Mouse (Mus musculus) kidney, postnatal 14 days (tissue): ENCODE results near the gene Irs1.

Experiments
- DNase-seq: peaks from one replicate; pipeline ENCODE4 v3.0.0; 2022; ENCODE audit warnings: mixed read lengths

Gene Irs1

DNA sequence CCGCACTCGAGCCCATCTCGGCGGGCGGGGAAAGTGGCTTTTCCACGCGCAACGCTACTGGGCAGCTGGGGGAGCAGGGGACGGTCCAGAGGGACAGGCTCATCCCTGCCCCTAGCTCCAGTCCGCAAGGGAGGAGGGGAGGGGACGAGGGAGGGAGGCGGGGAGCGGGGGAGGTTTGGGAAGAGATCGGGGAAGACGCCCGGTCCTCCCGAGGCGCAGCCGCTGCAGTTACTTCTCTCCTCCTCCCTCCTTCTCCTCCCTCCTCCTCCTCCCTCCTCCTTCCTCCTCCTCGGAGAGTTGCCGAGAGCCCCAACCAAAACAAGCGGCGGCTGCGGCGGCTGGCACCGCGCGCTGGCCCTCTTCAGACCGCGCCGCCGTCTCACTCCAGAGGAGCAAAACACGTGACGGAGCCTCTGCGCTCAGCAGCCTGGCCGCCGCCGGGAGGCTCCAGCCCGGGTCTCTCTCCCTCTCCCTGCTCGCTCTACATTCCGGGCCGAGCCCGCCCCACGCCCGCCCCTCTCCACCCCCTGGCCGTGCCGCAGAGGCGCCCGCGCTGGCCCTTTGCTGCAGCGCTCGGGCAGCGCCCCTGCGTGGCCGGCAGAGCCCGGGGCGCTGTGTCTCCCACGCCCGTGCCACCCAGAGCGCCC is at the start of gene Irs1:
Irs1 (minus strand) TSS at position 266 of the 647 bp plus-strand sequence.
- DNase-seq, result peak; percentile 92

DNA sequence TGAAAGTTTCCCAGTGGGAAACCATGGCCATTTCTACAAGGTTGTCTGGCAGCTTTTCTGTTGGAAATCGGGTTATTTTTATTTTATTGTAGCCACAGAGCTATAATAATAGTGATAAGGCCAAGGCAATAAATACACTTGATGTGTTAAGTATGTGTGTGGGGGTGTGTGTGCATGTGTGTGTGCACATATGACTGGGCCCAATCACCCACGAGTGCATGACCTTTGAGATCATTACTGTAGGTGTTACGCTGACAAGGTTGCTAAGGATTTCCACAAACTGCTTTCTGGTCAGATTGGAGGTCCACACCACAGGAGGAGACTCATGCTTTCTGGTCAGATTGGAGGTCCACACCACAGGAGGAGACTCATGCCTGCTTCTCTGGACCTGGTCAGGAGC is 43.3 kb upstream of the Irs1 start:
- DNase-seq, result no peak

DNA sequence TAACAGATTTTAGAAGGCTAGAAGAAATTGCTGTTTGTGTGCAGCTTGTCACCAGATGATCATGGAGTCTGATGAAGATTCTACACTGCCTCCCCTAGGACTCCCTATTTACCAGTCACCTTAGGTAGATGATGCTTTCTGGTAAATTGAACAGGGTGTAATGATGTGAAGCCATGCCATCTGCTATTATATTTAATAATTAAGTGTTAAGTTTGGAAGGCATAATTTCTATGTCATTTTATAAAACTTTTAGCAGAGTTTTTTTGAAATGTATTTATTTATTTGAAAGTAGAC is 38.7 kb upstream of the Irs1 start:
- DNase-seq, result no peak

DNA sequence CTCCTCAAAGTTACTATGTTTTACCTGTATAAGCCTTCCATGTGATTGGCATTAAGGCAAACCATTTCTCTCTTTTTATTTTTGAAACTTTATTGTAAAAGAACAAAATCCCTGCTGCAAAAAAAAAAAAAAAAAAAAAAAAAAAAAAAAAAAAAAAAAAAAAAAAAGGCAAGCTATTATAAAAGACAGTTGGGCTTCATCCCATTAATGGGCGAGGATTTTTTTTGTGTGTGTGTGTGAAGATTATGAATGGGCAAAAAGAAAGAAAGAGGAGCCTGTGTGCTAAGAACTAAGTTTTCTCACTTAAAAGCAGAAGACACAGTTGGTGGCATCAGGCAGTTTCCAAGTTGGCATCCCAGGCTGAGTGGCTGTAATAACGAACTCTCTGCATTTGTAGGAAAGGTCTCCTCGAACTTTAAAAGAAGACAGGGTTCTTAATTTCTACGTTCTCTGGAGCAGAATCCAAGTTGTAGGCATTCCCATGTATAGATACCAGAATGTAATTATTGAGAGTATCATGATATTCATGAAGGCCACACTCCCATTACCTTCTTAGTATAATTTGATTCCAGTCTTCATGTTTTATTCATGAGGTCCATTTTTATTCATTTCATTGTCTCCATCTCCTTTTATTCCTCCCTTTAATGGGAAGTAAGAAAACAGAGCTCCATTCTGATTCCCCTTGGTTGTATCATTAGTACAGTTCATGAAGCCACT is 38.2 kb upstream of the Irs1 start:
- no peak for DNase-seq

DNA sequence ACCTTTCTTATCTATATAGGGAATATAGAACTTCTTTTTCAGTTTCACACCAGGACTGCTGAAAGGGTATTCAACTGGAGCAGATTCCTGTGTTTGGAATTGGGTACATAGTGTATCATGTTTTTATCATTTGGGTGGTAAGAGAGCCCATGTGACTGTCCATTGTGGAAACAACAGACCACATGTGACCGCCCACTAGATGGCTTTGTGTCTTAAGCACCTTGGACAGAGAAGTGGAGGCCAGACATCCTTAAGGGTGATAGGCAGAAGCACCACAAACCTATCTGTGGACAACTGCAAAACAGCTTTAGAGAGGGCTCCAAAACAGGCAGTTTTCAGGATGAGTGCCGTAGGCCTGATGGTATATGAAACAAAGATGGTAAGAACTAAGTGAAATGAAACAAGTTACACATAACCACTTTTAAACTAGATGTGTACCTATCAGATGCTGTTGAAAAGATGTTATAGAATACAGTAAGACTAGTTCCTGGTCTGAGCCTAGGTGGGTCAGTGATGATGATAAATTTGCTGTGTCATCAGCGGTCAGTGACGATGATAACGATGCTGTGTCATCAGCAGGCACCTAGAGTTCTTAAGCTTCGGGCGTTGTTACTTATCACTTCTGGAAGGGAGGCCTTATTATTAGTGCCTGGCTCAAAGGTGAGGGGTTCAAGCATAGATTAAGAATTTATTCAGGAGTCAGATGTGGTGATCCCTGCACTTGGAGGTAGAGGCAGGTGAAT is 37.0 kb upstream of the Irs1 start:
- no peak for DNase-seq

DNA sequence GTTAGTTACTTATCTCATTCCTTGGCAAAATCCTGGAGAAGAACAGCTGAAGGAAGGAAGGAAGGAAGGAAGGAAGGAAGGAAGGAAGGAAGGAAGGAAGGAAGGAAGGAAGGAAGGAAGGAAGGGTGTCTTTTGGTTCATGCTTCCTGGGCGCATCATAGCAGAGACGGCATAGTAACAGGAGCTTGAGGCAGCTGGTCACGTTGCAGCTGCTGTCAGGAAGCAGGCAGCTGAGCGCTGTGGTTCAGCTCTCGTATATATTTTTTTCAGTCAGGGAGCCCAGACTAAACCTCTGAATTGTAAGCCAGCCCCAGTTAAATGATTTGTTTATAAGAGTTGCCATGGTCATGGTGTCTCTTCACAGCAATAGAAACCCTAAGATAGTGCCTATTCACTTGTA is 34.9 kb upstream of the Irs1 start:
- no peak for DNase-seq

DNA sequence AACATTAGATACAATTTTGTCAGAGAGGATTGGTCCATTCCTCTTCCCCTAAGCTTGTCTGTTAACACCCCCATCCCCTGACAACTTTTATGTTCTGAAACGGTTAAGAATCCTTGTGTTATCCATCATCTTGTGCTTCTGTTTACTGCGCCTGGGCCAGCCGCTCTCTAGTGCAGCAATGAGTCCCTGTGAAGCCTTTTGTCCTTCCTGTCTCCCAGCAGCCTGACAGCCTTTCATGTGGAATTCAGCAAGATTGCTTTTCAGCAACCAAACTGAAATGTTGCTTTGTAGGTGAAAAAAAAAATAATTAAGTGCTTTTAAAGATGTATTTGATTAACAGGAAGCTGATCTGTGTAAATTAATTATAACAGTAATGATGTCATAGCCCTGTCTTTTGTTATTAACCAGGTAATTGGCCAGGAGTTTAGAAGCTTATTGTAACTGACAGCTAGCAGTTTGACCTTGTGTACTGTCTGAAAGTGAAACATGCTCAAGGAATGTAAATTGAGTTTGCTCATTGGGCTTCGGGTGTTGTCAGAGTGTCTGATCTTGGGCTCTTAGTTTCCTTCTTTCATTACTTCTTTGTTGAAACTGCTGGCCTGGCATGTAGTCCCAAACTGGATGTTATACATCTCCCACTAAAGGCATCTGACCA is 33.0 kb upstream of the Irs1 start:
- no peak for DNase-seq

DNA sequence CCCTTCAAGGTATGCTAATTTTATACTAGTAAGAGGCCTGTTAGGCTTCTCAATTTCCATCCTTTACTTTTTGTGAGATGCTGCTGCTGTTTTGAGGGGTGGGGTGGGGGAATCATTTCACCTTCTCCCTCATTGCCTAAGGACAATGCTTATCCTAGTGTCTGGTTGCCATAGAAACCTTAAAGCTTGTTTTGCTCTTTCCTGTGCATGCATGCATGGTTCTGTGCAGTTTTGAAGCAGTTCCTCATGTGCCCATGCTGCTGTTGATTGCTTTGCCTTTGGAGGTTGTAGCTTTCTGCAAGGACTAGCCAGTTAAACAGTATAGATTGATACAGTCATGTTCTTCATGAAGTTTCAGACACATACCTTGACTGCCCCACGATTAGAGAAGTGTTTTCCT is 30.2 kb upstream of the Irs1 start:
- no peak for DNase-seq

DNA sequence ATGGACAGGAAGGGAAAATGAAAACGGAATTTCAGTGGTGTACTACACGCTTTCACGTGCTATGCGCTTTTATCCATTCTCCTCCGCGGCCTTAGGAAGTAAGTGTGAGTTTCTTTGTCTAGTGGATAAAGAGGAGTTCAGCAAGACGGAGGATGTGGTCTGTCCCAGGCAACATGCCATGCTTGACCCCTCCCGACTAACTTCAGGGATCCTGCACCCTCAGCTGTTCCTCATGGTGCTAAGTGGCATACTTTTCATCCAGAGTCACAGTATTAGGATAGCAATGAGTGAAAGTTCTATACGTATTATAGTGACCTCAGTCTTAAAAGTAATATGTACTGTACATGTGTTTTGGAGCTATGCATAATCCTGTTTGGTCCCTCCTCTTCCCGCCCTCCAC is 29.6 kb upstream of the Irs1 start:
- no peak for DNase-seq

DNA sequence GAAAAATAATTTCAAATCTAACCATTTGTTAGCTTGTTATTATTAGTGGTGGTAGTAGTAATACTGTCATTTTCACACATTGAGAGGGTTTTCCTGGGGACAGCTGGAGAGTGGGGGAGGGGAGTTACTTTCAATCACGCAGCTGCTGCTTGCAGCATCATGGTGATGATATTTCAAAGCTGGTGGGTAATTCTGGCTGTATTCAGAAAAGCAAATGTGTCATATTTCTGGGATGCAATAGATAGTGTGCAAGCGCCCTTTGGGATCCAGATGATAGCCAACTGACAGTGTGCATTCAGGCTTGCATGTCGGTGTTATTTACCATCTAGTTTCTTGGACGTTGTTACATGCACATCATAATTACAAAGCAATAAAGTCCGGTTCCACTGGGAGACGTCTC is 29.2 kb upstream of the Irs1 start:
- DNase-seq, result no peak

DNA sequence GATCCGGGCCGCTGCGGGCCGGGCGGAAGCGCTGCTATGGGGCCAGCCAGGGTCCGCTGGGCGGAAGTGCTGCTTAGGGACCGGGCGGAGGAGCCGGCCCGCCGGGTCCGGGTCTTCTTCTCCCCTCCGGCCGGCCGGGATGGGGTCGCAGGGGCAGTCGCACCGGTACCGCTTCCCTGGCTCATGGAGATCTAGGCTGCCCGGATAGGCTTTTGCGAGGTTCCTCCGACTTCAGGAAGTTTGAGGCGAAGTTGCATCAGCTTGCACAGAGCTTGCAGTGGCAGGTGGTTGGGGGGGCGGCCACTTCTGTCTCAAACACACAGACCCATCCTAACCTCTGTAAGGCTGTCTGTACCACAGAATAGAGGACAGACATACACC is 25.5 kb upstream of the Irs1 start:
- no peak for DNase-seq

DNA sequence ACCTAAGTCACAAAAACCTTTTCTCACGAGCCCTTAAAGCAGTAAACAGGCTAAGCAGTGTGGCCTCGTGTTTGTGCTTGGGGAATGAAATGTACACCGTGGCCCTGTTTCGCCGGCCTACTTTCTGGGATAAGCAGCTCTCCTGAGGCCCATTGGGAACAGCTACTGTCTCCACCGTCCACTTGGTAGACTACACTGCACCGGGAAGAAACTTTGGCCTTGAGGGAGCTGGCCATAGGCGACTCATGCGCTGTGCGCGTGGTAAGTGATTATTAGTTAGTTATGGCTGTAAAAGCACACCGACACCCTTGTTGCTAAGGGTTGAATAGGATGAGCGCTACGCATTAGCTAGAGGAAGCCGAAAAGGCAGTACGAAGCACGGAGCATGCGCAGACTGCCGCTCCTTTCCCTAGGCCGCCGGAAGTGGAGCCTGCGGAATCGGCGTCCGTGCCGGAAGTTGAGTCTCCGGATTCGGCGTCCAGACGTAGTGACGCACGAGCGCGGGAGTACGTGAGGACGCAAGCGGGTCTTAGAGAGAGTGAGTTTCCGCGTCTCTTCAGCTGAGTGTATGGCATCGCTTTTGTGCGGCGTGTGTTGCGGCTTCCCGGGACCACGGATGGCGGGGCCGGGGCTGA is 25.0 kb upstream of the Irs1 start, which contains the start of gene Rhbdd1:
Rhbdd1 (plus strand) TSS at position 342 of the 635 bp plus-strand sequence.
- DNase-seq, result peak; percentile 97

DNA sequence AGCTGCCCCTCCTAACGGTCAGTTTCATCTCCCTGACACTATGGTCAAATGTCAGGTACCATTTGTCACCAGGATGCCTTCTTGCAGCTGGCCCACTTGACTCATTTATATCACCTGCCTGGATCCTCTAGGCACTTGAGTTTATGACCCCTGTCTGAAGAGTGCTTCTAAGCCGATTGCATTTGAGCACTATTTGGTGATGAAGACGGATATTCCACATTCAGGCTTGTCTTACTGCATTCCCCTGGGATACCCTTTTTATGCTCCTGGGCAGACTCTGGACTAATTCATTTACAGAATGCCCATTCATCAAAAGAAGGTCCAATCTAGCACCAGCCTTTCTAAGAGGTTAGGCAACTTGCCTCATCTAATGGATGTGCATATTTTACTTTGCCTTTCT is 13.3 kb upstream of the Irs1 start:
- no peak for DNase-seq

DNA sequence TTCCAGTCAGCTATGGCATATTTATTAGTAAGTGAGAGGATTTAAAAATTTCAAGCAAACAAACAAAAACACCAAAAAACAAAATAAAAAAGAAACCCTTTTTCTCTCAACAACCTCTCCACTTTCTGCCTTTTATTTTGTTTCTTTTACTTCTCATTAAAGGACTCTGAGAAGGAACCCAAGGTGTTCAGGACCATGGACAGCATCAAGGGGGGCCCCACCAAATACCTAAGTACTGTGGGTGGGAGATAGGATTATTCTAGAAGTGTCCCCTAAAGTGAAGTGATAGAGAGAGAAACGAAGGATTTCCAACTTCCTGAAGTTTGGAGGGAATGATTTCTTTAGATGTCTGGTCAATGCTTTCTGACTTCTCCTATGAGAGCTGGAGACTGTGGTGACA is 7.4 kb upstream of the Irs1 start:
- DNase-seq, result no peak

DNA sequence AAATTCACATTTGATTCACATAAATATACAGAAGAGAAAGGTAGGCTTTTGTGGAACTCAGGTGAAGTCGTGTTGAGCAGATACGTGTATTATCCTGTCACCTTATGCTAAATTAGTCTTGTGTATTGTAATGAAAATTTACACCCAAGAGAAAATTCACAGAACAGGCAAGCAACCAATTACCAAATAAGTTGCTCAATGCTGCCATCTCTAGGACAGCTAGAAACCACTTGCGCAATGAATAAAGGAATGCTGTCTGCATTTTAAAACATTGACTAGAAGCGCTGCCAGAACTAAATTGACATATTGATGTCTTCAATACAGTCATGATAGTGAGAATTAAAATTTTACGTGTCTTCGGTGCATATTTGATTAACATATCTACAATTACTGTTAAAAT is 2.9 kb upstream of the Irs1 start:
- peak; percentile 63 for DNase-seq

DNA sequence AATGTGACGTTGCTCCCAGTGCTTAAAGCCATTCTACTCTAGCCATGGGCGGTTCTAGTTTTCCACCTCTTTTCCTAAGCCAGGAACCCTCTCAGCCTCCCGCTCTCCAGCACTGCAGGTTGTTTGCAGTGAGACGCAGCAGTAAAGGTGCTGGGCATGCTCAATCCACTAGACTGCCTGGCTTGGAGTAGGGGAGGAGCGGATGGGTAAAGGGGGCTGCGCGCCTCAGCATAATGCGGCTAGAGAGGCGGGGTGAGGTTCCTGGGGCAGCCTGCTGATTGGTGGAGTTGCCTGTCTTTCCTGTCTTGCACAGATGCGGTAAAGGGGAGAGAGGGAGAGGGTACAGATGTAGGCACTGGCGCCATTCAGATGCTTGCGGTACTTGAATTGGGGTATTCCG is 1.6 kb upstream of the Irs1 start:
- peak; percentile 69 for DNase-seq

DNA sequence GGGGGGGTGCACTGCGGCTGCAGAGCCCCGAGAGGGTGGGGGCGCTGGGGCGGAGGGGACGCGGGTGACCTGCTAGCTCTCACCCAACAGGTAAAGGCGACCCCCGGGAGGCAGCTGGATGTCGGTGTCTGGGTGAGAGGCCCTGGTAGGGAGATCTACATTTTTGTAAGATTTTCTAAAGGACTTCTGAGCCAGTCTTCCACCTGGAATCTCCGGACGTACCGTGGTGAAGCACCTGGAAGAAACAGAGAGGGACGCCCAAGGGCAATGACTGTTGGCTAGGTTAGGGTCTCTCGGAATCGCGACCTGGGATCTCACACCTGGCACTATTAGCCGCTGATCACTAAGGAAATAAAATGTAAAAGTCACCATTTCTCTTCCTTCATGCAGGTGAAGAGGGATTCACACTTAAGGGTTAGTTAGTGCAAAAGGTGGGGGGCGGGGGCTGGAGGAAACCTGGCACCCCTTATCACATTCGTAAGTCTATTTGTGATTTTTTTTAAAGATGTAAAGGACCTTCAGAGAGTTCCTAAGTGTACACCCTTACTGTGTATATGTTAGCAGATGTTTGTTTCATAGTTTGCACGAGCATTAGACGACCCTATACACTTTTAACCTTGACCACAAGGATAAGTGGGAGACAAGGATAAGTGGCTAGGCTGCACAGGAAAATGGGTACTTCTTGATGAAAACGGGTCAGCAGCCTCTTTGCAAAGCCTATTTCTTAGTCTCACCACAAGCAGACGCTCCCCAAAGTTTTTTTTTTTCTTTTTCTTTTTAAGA is 905 bp upstream of the Irs1 start:
- no peak for DNase-seq

DNA sequence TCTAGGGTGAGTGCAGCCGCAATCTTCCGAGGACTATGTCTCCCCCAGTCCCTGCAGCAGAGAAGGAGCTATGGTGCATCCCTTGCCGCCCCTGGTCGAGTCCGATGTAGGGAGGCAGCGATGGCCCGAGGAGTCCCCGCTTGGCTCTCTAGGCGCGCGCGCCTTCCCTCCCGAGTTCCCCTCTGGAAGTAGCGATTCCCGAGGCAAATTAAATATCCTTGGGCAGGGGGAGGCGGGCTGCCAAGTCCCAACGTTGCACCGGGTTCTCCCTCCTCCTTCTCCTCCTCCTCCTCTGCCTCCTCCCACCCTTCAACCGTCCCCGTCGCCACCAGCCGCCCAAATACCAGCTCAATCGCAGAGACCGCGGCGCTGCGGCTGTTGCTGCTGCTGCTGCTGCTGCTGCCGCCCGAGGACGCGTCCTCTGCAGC is 479 bp downstream of the Irs1 start:
- DNase-seq, result peak; percentile 86

DNA sequence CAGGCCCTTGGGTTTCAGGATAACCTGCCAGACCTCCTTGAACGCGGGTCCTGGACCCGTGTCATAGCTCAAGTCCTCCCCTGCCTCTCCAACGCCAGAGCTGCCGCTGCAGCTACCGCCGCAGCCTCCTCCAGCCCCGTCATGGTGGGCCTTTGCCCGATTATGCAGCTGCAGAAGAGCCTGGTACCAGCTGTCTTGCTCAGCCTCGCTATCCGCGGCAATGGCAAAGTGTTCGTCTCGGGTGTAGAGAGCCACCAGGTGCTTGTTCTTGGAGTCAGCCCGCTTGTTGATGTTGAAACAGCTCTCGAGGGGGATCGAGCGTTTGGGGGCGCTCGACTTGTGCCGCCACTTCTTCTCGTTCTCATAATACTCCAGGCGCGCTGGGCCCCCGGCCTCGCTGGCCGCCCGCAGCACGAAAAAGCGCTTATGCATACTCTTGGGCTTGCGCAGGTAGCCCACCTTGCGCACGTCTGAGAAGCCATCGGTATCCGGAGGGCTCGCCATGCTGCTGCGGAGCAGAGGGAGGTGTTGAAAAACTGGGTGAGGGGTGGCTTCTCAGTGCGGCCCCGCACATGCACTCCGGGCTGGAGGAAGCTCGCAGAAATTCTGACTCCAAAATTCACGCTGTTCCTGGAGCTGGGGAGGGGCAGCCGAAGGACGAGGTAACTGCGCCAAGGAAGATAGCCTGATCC is 1.1 kb downstream of the Irs1 start:
- DNase-seq, result peak; percentile 57

DNA sequence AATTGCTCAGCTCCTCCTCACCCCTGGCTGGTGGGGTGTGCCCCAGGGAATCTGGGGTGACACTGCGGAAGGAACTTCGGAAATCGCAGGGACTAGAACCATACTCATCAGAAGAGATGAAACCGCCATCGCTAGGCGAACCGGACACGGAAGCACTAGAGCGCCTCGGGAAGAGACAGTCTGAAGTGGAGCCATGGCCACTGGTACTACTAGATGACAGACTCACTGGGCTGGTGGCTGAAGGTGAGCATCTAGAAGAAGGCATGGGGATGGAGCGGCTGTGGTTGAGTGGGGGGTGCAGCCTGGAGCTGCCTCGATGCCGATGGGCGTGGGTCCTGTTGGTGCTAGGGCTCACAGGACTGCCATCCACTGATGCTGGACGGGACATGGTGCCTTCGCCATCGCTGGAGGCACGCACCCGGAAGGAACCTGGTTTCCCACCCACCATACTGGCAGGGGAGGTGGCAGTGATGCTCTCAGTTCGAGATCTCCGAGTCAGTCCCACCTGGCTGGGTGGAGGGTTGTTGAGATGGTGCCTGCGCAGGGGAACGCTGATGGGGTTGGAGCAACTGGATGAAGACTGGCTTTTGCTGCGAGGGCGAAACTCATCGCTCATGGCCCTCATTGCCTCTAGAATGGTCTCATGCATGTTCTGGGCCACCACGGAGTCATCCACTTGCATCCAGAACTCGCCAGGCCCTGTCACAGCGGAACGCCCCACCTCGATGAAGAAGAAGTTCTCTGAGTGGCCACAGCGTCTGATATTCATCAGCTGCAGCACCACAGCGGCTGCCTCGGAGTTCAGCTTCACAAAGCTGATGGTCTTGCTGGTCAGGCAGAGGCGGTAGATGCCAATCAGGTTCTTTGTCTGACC is 1.9 kb downstream of the Irs1 start:
- DNase-seq, result no peak
